Mouse (Mus musculus): ENCODE results near the gene Tbc1d5.

DNA sequence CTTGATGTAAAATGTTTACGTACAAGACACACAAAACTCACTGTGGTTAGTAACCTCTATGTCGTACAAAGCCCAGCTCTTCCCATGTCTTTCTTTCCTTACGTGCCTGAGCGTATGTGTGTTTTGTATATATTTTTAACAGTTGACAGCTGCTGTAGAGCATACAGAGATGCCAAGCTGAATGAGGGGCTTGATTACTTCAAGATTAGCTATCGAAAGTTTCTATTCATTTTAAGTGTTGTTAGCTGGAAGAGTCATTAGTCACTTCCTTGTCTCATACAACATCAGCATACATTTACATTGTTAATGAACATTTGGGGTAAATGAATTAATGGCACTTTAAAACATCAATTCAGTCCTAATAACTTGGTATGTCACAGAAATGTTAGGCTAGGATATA is 155.9 kb downstream of the Tbc1d5 start:
- TF ChIP-seq ZNF384 (IDR thresholded peaks at IDR 0.05; ENCODE audit: low read depth, low read length) (no peak), MAFK (IDR thresholded peaks at IDR 0.05; ENCODE audit: insufficient read depth, low read depth, low read length) (no peak), CHD2 (IDR thresholded peaks at IDR 0.05; ENCODE audit: low read depth, low read length) (no peak)
